Mouse (Mus musculus) MEL (cell line): ENCODE measurements around the gene Nt5c1a. TPM values are rescaled to one million over a fixed set of nuclear protein-coding genes. Genes with fewer than 3 reads are reported as not detected.

ENCODE experiments used
- DNase-seq: peaks from one replicate; pipeline ENCODE4 v3.0.0; 2011; ENCODE audit warnings: low read depth, low spot score
- H3K27ac ChIP-seq: 2 replicates; pipeline ENCODE4 v1.5.1; 2012; ENCODE audit warnings: low read depth, mild to moderate bottlenecking, control low read depth, low read length, moderate library complexity; ENCODE audit not compliant: control insufficient read depth
- H3K27me3 ChIP-seq, 2 experiments: fragments of 150-350 bp in 1 of 2; sonication (generic) in 1 of 2; 2 replicates each; pipeline ENCODE4 v1.6.1; 2012; ENCODE audit warnings: low read length in 2 of 2, mild to moderate bottlenecking in 2 of 2, improper control_type of control experiment in 1 of 2, moderate library complexity in 1 of 2; ENCODE audit not compliant: insufficient read depth in 2 of 2, control insufficient read depth in 1 of 2
- H3K36me3 ChIP-seq, 2 experiments: 2 replicates each; pipeline ENCODE4 v1.6.1; 2012 to 2014; ENCODE audit warnings: low read length in 2 of 2, improper control_type of control experiment in 1 of 2, inconsistent platforms in 1 of 2, mild to moderate bottlenecking in 1 of 2; ENCODE audit not compliant: insufficient read depth in 2 of 2, control insufficient read depth in 1 of 2
- H3K4me1 ChIP-seq, 2 experiments: fragments of 150-350 bp in 1 of 2; sonication (generic) in 1 of 2; 2 replicates each; pipeline ENCODE4 v1.6.1; 2012; ENCODE audit warnings: low read length in 2 of 2, improper control_type of control experiment in 1 of 2, mild to moderate bottlenecking in 1 of 2; ENCODE audit not compliant: insufficient read depth in 2 of 2, control insufficient read depth in 1 of 2
- H3K4me3 ChIP-seq, 2 experiments: fragments of 150-350 bp in 1 of 2; sonication (generic) in 1 of 2; 2 replicates each; pipeline ENCODE4 v1.5.1; 2012; ENCODE audit warnings: low read depth in 2 of 2, low read length in 2 of 2, mild to moderate bottlenecking in 2 of 2, moderate library complexity in 2 of 2, control low read depth in 1 of 2, improper control_type of control experiment in 1 of 2; ENCODE audit not compliant: control insufficient read depth in 1 of 2, insufficient read depth in 1 of 2
- H3K79me2 ChIP-seq: 2 replicates; pipeline ENCODE4 v1.6.1; 2012; ENCODE audit warnings: mild to moderate bottlenecking, low read length, moderate library complexity; ENCODE audit not compliant: control insufficient read depth, poor library complexity, insufficient read depth
- H3K9ac ChIP-seq: 2 replicates; pipeline ENCODE4 v1.6.1; 2012; ENCODE audit warnings: low read depth, mild to moderate bottlenecking, control low read depth, low read length, moderate library complexity; ENCODE audit not compliant: control insufficient read depth, poor library complexity, severe bottlenecking
- H3K9me3 ChIP-seq: fragments of 150-350 bp; sonication (generic); replicated peaks from 2 replicates; pipeline ENCODE4 v1.6.1; 2012; ENCODE audit warnings: mild to moderate bottlenecking, low read length, improper control_type of control experiment, moderate library complexity; ENCODE audit not compliant: insufficient read depth
- E2F4 ChIP-seq: IDR thresholded peaks from 2 replicates; pipeline ENCODE4 v1.6.1; 2011; ENCODE audit warnings: low read depth, low read length, improper control_type of control experiment, borderline replicate concordance
- EP300 ChIP-seq, 2 experiments: IDR thresholded peaks; 2 replicates each; pipeline ENCODE4 v1.6.1; 2011; ENCODE audit warnings: improper control_type of control experiment in 2 of 2, low read length in 2 of 2, low read depth in 1 of 2, mild to moderate bottlenecking in 1 of 2
- GABPA ChIP-seq: IDR thresholded peaks from 2 replicates; pipeline ENCODE4 v1.6.1; 2012; ENCODE audit warnings: low read depth, mild to moderate bottlenecking, inconsistent platforms, low read length, improper control_type of control experiment, moderate library complexity
- MAFK ChIP-seq: IDR thresholded peaks from 2 replicates; pipeline ENCODE4 v1.6.1; 2011; ENCODE audit warnings: low read depth, mild to moderate bottlenecking, low read length, improper control_type of control experiment, borderline replicate concordance
- MEF2A ChIP-seq: IDR thresholded peaks from 2 replicates; pipeline ENCODE4 v1.6.1; 2014; ENCODE audit warnings: low read depth, mild to moderate bottlenecking, inconsistent platforms, low read length, improper control_type of control experiment; ENCODE audit not compliant: poor library complexity, insufficient replicate concordance, severe bottlenecking; ENCODE audit errors: extremely low read depth
- MXI1 ChIP-seq: IDR thresholded peaks from 2 replicates; pipeline ENCODE4 v1.6.1; 2011; ENCODE audit warnings: mild to moderate bottlenecking, low read depth, low read length, improper control_type of control experiment
- MYB ChIP-seq: IDR thresholded peaks from 2 replicates; pipeline ENCODE4 v1.6.1; 2011; ENCODE audit warnings: mild to moderate bottlenecking, low read depth, low read length, improper control_type of control experiment
- POLR2A ChIP-seq, 2 experiments: IDR thresholded peaks; 2 replicates each; pipeline ENCODE4 v1.6.1; 2011 to 2012; ENCODE audit warnings: low read length in 2 of 2, mild to moderate bottlenecking in 2 of 2, control low read depth in 1 of 2, improper control_type of control experiment in 1 of 2, low read depth in 1 of 2, moderate library complexity in 1 of 2; ENCODE audit not compliant: control insufficient read depth in 1 of 2, insufficient read depth in 1 of 2, poor library complexity in 1 of 2
- POLR2AphosphoS2 ChIP-seq: IDR thresholded peaks from 2 replicates; pipeline ENCODE4 v1.6.1; 2011; ENCODE audit warnings: low read length, improper control_type of control experiment
- POLR2AphosphoS5 ChIP-seq: IDR thresholded peaks from 2 replicates; pipeline ENCODE4 v1.6.1; 2012; ENCODE audit warnings: low read depth, borderline replicate concordance, mild to moderate bottlenecking, inconsistent platforms, low read length, moderate library complexity, mixed read lengths
- RAD21 ChIP-seq: IDR thresholded peaks from 2 replicates; pipeline ENCODE4 v1.6.1; 2011; ENCODE audit warnings: mild to moderate bottlenecking, low read depth, low read length, improper control_type of control experiment
- RCOR1 ChIP-seq: IDR thresholded peaks from 2 replicates; pipeline ENCODE4 v1.6.1; 2012; ENCODE audit warnings: low read depth, mild to moderate bottlenecking, inconsistent platforms, low read length, improper control_type of control experiment
- TBP ChIP-seq: IDR thresholded peaks from 2 replicates; pipeline ENCODE4 v1.8.0; 2011; ENCODE audit warnings: low read depth, low read length, improper control_type of control experiment
- TCF12 ChIP-seq: IDR thresholded peaks from 2 replicates; pipeline ENCODE4 v1.6.1; 2014; ENCODE audit warnings: low read depth, mild to moderate bottlenecking, inconsistent platforms, low read length, improper control_type of control experiment, moderate library complexity
- UBTF ChIP-seq: IDR thresholded peaks from 2 replicates; pipeline ENCODE4 v1.6.1; 2012; ENCODE audit warnings: low read depth, mild to moderate bottlenecking, inconsistent platforms, low read length, improper control_type of control experiment, moderate library complexity, borderline replicate concordance; ENCODE audit not compliant: insufficient read depth
- USF2 ChIP-seq, 2 experiments: IDR thresholded peaks; 2 replicates each; pipeline ENCODE4 v1.6.1; 2011 to 2012; ENCODE audit warnings: improper control_type of control experiment in 2 of 2, low read length in 2 of 2, borderline replicate concordance in 1 of 2, inconsistent platforms in 1 of 2, low read depth in 1 of 2, mild to moderate bottlenecking in 1 of 2; ENCODE audit not compliant: insufficient read depth in 1 of 2
- ZC3H11A ChIP-seq: IDR thresholded peaks from 2 replicates; pipeline ENCODE4 v1.6.1; 2012; ENCODE audit warnings: low read depth, mild to moderate bottlenecking, inconsistent platforms, low read length, improper control_type of control experiment
- ZMIZ1 ChIP-seq: IDR thresholded peaks from 2 replicates; pipeline ENCODE4 v1.6.1; 2012; ENCODE audit warnings: low read depth, mild to moderate bottlenecking, inconsistent platforms, low read length, improper control_type of control experiment, moderate library complexity
- polyA plus RNA-seq, 2 experiments: library from polyadenylated mRNA; stranded (reverse) in 1 of 2; unstranded in 1 of 2; fragments of >175 nt in 1 of 2; fragments of >200 nt in 1 of 2; gene quantifications; 2 replicates each; pipeline versions ENCODE4 v1.2.1 to v1.2.4; 2012; ENCODE audit warnings: low replicate concordance in 2 of 2, low read depth in 1 of 2; ENCODE audit not compliant: insufficient read length in 2 of 2, insufficient read depth in 1 of 2, missing spikeins in 1 of 2
- total RNA-seq: library from RNA; depleted of rRNA; stranded (reverse); fragments of 300-350 nt; gene quantifications from 2 replicates; pipeline ENCODE4 v1.2.3, GENCODE M21; 2012

The Nt5c1a gene
- total and polyA plus RNA-seq, 3 experiments: not detected

DNA sequence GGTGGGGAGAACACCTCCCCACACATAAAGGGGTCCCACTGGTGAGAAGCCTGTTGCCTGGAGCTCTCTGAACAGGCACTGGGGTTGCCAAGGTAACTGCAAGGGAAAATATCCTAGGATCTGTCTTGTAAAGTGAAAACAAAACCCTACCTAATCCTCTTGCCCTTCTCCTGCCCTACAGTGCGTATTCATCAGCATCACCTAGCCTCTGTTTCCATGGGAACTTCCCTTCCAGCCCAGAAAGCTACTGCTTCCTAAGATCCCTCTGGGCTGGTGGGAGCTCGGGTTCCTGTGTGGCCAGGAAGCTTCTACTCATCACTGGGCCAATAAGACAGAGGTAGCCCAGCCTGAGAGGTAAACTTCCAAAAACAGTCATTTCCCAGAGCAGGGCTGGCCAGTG is 11.0 kb downstream of the Nt5c1a start:
- H3K4me3 ChIP-seq: no peak overlapping the region
- no peaks in the 10 kb centered on the region for H3K4me1 ChIP-seq
- H3K9me3 ChIP-seq: no peaks in the 10 kb centered on the region
- H3K36me3 ChIP-seq: no peaks in the 10 kb centered on the region
- no peak for DNase-seq
- H3K27ac ChIP-seq: no peak overlapping the region
- H3K27me3 ChIP-seq: peaks cover 11 to 29% of the 10 kb centered on the region in 2 experiments
- TF ChIP-seq ZC3H11A (no peak), E2F4 (no peak), EP300 (IDR thresholded peaks at IDR 0.05; ENCODE audit: low read depth in 1 of 2, low read length in 2 of 2) (no peak), TCF12 (no peak), RAD21 (no peak), USF2 (IDR thresholded peaks at IDR 0.05; ENCODE audit: borderline replicate concordance in 1 of 2, insufficient read depth in 1 of 2, low read depth in 1 of 2, low read length in 2 of 2) (no peak), POLR2AphosphoS5 (no peak), POLR2AphosphoS2 (no peak), MXI1 (no peak), MAFK (no peak), MYB (no peak), RCOR1 (no peak), TBP (no peak)
- no peaks in the 10 kb centered on the region for H3K79me2 ChIP-seq
- no peak overlapping the region for H3K9ac ChIP-seq

DNA sequence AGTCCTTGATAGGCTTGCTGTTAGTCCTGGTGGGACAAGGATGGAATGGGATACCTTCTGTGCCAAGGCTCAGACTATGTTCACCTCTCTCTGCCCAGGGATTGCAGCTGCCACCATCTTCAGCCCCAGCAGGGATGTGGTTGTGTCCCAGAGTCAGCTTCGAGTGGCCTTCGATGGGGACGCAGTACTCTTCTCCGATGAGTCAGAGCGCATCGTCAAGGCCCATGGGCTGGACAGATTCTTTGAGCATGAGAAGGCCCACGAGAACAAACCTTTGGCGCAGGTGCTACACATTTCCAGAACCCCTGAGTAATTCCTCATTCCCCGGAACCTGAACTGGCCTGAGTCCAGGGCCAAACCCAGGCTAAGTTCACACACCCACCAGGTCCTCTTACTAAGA is 12.7 kb downstream of the Nt5c1a start:
- H3K27me3 ChIP-seq: peaks cover 11 to 18% of the 10 kb centered on the region in 2 experiments
- H3K27ac ChIP-seq: no peak overlapping the region
- no peaks in the 10 kb centered on the region for H3K9me3 ChIP-seq
- no peaks in the 10 kb centered on the region for H3K4me1 ChIP-seq
- DNase-seq: no peak
- TF ChIP-seq GABPA (no peak), UBTF (no peak), MEF2A (no peak), POLR2A (IDR thresholded peaks at IDR 0.05; ENCODE audit: control insufficient read depth in 1 of 2, insufficient read depth in 1 of 2, low read depth in 1 of 2, low read length in 2 of 2, poor library complexity in 1 of 2) (no peak), ZMIZ1 (no peak)
- no peaks in the 10 kb centered on the region for H3K36me3 ChIP-seq
- H3K4me3 ChIP-seq: no peak overlapping the region
- no peaks in the 10 kb centered on the region for H3K79me2 ChIP-seq
- no peak overlapping the region for H3K9ac ChIP-seq
